Mouse (Mus musculus) retina, embryonic 14.5 days (tissue): ENCODE data around the gene Hnrnpa2b1.

ENCODE experiments used
- DNase-seq: peaks from one replicate; pipeline ENCODE4 v3.0.0-alpha.2; 2015; ENCODE audit warnings: low spot score

Hnrnpa2b1 gene

DNA sequence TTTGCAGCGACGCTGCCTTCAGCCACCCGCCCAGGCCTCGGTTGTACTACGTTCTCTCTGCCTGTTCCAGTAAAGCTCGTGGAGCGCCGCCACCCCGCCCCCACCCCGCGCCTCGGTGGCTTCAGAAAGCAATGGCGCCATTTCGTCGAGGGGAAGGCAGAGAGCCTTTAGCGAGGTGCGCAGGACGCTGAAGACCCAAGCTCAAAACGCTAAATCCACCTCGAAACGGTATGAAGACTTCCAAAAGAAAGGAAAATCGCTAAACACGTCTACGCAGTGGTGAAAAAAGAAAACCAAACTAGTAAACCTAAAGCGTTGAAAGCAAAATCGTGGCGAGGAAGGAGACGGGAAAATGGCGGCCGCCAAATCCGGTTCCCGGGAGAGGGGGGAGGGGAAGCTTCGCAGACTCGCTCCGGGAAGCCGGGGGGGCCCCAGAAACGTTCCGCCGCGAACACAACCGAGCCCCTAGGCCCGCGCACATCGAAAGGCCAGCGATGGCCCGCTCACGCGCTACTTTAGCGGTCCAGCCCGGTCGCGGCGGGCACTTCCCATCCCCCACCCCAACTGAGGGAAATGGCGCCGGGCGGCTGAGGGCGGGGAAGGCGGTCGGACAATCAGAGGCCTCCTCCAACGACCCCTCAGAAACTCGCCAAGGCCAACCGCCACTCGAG lies 668 bp downstream of the Hnrnpa2b1 start:
- DNase-seq: peak; percentile 83

DNA sequence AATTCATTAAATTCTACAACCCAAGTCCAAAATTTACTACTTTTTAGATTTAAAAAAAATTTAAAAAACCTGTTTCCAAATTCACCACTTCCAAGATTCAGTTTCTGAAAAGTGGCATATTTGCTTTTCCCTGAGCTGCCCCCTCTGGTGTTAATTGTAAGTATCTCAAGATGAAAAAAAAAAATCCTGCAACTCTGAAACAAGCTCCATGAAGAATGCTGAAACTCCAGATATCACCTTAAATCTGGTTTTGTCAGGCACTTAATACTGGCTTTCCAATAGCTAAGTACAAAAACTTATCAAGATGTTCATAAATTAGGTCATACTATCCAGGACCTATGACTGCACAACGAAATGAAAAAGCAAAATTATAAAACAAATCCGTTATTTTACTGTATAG lies 2.0 kb downstream of the Hnrnpa2b1 start:
- peak; percentile 68 for DNase-seq

DNA sequence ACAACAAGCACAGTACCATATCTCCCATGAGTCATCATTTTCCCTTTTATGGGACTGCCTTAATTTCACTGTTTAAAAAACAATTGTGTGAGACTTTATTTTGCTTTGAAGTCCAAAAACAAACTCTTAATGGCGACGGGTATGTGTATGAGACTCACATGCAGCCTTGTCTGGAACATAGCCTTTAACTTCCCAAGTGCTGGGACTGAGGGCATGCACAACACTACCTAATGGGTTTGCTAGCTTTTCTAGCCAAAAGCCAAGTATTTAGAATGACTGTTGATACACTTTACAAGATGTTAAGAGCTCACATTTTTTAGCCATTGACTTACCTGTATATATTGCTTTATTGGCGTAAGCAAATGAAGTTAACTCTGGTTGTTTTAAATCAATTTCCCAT lies 9.3 kb downstream of the Hnrnpa2b1 start:
- peak; percentile 25 for DNase-seq

- DNase-seq: peak; percentile 43
Measured at GRCm38 (mm10) chr6:51460021-51460360, 9.7 kb downstream of the Hnrnpa2b1 start.

DNA sequence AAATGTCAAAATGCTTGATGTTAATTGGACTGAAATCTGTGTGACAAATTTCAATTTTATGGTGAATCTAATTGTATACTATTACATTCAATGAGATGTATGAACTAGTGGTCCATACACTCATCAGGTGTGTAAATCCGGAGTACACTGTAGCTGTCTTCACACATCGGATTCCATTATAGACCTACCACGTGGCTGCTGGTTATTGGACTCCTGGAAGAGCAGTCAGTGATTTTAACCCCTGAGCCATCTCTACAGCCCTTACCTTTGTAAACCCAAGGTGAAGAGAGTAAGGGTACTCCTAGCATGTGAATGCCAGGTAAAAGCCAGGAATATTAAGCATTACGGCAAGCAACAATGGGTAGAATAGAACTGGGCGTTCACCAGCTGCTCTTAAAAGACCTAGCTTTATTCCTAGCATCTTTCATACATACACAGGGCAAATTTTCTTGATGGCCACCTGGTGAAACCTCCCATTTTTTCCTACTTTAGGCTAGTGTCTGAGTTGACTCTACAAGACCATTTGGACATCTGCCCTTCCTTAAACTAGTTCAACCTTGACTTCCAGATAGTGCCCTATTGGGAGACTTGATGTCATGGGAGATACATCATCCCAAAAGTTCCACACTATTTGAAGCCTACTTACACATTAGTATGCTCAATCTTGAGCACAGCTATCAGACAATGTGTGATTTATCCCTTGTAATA lies 10.2 kb downstream of the Hnrnpa2b1 start:
- DNase-seq: peak; percentile 53

DNA sequence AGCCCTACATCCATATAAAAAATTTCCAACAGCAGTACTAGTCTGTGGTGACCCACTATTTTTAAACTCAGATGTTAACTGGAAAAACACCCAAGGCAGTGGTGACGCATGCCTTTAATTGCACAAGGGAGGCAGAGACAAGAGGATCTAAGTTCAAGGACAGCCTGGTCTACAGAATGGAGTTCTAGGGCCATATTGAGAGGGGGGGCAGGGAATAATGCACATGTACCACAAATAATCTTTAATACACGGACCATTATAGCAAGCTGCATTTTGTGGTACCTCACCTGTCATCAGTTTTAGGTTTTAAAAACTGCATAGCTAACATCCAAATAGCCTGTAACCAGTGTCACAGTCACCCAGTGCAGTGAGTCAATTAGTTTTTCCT lies 10.8 kb downstream of the Hnrnpa2b1 start:
- peak; percentile 30 for DNase-seq

DNA sequence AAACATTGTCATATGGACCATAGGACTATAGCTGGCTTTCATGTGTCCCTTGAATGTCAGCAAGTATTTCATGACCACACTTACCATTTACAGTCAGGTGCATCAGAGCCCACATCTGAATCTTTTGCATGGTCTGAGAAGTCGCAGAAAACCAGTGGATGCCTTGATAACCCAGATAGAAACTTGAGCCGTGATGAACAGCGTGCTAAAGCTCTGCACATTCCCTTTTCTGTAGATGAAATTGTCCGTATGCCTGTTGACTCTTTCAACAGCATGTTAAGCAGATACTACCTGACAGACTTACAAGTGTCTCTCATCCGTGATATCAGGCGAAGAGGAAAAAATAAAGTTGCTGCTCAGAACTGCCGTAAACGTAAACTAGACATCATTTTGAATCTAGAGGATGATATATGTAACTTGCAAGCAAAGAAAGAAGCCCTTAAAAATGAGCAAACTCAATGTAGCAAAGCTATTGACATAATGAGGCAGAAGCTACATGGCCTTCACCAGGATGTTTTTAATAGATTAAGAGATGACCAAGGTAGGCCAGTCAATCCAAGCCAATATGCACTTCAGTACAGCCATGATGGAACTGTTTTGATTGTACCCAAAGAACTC lies 11.8 kb downstream of the Hnrnpa2b1 start:
- peak; percentile 15 for DNase-seq

GRCm38 (mm10) chr6:51457283-51457682 lies 12.4 kb downstream of the Hnrnpa2b1 start:
- DNase-seq: no peak

DNA sequence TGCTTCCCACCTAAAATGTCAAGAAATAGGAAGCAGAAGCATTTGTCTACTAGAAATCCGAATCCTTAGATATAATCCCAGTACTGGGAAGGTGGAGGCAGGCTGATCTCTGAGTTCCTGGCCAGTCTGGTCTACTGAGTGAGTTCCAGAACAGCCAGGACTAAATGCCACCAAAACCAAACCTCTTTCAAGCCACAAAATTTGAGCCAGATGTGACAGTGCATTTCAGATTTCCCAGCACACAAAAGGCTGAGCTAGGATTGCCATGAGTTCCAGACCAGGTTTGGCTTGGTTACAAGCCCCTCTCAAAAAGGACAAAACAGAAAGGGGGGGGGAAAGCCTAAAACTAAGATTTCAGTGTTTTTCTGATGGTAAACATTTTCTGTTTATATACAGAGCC lies 13.5 kb downstream of the Hnrnpa2b1 start:
- no peak for DNase-seq

- no peak for DNase-seq
Measured at GRCm38 (mm10) chr6:51454949-51455348, 14.7 kb downstream of the Hnrnpa2b1 start.

DNA sequence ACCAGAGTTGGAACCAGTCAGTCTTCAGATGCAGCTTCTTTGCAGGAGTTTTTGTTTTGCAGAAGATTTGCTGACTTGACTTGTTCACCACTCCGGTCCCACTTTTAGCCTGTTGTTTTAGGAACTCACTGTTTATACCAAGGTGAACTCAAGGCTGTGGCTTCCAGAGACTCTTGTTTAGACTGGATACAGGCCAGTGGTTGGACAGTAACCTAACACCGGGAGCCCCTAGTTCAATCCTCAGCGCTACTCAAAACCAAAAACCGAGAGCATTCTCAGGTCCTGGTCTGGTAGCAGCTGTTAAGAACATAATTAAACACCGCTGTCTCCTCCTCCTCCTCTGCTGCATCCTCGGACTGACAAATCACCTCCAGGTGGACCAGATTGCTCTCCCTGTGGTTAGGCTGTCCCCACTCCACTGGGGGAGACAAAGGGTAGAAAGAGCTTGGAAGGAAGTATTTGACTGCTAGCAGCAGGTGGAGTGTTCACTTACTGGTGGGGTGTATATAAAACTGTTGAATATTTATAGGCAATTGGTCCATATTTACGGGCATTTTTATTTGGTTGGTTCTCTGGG lies 16.7 kb downstream of the Hnrnpa2b1 start:
- DNase-seq: no peak

- DNase-seq: no peak
Measured at GRCm38 (mm10) chr6:51442191-51442835, 27.4 kb downstream of the Hnrnpa2b1 start.

- no peak for DNase-seq
Measured at GRCm38 (mm10) chr6:51438826-51439330, 30.8 kb downstream of the Hnrnpa2b1 start.

- DNase-seq: no peak
Measured at GRCm38 (mm10) chr6:51437665-51438064, 32.0 kb downstream of the Hnrnpa2b1 start.

DNA sequence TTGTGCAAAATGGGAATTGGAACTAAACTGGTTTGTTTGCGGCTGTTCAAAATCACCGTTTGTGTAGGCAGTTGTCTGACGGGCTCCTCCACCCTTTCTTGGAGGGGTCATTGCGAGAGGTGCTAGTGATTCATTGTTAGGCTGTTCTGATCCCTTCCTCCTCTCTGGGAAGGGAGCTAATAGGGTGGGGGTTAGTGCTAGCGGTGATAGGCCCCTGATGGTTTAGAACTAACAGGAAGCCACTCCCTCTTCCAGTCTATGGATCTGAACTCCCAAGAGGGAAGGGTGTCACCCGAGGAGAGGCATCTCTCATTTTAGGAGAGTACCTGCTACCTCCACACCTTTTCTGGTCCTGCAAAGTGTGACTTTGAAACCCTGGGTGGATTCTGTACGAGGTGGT lies 35.4 kb downstream of the Hnrnpa2b1 start:
- DNase-seq: no peak

- DNase-seq: peak; percentile 76
Measured at GRCm38 (mm10) chr6:51432535-51433397, 36.9 kb downstream of the Hnrnpa2b1 start, which contains the start of gene Nfe2l3. TSS of gene Nfe2l3 (plus strand) at chr6:51432670.

DNA sequence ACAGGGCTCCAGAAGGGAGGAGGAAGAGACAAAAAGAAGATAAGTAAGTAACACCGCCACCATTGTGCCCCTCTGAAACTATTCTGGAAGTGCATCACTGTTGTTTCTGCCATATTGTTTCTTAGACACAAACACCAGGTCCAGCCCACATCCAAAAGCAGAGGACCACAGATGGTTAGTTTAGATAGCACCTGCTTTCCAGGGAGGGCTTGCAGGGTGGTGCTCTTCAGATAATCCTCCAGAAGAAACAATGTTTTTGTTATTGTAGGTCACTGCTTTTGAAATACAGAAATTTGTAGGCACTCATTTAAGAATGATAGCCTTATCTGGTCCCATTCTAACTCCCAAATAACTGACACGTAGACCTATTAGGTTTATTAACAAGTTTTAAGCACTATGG lies 45.2 kb downstream of the Hnrnpa2b1 start:
- DNase-seq: no peak

DNA sequence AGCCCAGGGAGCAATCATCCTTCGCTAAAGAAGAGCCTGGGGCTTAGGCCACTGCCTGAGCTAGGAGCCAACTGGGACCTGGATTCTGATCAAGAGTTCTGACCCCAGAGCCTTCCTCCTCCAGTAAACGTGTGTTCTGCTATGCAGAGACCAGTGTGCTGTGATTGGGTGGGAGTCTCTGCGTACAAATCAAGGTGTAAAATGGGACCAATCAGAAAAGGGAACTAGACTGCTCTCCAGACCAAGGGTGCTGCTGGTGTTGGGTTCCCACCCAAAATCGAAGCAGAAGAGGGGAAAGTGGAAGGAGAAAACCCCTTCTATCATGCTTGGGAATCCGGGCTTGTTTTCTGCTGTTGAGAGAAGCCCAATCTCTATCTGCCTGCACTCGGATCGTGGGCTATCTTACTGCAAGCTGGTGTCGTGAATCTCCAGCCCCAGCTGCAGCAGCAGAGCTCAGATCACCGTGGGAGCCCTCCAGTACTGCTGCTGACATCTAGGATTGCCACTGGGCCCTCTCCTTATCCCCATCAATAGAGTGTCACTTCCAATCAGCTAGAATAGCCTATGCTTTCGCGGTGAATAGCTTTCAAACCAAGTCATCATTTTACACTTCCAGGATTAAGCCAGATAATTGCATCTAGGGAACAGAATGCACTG lies 46.1 kb downstream of the Hnrnpa2b1 start:
- DNase-seq: peak; percentile 20

DNA sequence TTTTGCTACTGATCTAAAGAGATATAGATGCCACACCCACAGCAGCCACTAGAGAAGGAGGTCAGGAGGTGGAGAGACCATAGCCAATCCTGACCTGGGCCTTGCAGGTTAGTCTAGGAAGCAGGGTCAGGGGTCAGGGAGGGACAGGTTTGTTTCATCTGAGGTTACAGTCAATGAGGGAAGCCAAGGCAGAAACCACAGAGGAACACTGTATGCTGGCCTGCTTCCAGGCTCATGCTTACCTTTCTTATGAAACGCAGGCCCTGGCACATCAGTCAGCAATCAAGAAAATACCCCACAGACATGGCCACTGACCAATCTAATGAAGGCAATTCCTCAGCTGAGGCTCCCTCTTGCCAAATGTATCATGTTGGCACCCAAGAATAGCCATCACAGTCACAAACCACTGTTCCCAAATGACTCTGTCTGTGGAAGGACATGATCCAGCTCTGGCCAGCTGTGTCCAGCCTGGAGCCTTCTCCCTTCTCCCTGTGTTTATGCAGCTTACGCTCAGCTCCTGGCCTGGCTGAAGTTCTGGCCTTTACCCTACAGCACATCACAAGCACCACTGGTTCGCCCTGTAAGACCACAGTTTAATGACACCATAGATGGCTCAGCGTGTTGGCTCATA lies 52.3 kb downstream of the Hnrnpa2b1 start:
- no peak for DNase-seq

GRCm38 (mm10) chr6:51416433-51416832 lies 53.3 kb downstream of the Hnrnpa2b1 start:
- no peak for DNase-seq
